Mouse (Mus musculus) right cerebral cortex, postnatal 10 days (tissue): Measurements from ENCODE around the gene Dph3.

Experiments used
- DNase-seq, 2 experiments: peaks; one replicate each; pipeline ENCODE4 v3.0.0; 2021; ENCODE audit warnings: low spot score in 2 of 2

Dph3 gene

DNA sequence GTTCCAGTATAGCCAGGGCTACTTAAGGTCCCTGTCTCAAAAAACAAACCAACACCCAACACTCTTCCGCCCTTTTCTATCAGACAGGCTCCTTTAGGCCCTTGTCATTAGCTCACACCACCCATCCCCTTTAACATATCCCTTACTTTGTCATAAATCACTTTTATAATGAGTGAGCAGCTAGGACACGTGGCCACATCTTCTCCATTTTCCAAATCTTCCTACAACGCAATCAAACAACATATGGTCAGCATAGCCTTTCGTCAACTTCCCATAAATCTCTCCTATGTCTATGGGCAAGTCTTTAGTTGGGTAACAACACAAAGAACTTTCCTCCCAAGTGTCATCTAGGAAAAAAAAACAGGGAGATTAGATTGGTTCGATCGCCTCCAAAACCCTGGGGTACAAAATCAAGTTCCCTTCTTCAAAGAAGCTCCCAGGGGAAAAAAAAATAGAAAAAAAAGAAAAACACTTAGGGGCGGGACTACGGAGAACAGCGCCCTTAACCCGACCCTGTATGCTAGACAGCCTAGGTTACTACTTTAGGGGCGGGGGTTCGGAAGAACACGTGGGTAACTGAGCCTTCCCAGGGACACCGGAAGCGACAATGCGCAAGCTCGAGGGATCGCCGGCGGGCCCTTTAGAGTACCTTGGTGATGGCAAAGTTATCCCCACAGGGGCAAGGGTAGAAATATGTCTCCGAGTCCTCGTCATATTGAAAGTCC, 606 bp downstream of the Dph3 start, which contains the start of gene Oxnad1:
Gene Oxnad1, plus strand, starts transcription at position 614 of the 725 bp plus-strand sequence.
- peak; percentile 92 to 95 for DNase-seq

DNA sequence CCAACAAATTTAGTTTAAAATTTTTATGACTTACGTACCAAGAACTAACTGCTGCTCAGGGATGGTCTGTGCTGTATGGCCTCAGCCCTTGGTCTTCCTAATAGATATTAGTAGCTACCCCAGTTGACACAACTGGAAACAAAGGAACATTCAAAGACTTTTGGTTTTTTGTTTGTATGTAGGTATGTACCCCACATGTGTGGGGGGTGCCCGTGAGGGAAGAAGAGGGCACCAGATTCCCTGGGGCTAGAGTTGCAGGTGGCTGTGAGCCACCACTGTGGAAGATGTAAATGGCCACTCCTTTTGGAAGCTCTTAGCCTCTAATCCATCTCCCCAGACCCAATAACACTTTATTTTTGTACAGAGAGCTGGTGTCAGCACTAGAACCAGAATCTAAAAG, 2.1 kb downstream of the Dph3 start:
- DNase-seq, result no peak

DNA sequence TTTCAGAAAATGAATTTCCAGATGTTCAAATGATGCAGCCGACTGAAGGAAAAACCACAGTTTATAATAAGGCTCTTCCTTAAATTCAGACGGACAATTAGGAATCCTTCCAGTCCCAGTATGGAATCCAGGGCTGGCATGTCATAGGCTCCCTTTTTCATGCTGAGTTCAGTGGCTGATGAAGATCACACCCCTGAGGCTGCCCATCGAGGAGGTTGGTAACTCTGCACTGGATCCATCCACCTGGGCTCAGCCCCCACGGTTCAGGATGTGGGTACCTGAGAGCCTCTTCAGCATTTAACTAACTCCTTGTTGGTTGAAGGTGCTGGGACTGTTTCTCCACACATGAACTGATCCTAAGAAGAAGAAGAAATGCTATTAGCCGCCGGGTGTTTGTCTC, 2.6 kb downstream of the Dph3 start:
- no peak for DNase-seq

DNA sequence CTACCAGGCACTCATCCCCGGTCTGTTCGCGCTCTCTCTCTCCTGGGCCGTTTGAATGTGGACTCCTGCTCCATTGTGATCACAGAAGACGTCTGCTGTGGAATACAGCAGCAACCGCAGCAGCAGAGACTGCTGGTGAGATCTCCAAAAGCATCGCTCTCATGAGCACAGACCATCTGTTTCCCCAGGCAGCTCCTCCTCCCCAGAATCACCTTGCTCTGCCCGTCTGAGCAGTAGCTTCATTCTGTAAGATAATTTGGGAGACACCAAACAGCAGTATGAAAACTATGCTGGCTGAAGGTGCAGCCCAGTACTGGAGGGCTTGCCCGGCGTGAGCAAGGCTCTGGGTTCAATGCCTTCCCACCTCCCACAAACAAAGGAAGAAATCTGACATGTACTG, 4.5 kb downstream of the Dph3 start:
- DNase-seq, result no peak

GRCm38 (mm10) chr14:32076896-32077575, 8.5 kb downstream of the Dph3 start:
- DNase-seq, result peak; percentile 49 to 73

DNA sequence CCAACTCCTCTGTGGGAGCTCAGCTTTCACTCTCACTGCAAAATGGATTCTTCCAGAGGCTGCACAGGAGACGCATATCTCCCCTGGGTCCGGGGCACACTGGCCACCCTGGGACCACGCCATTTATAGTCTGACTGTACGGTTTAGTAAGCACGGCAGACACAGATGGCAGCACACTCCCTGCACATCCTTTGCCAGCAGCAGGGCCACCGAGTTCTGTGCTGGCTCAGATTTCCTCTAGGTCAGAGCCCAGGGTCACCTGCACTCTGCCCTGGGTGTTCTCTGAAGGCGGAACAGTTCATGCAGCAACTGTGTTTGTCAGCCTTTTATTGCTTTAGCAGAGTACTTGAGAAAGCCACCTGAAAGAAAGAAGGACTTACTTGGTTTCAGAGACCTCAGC, 11.6 kb downstream of the Dph3 start:
- DNase-seq, result no peak

GRCm38 (mm10) chr14:32073211-32073685, 12.3 kb downstream of the Dph3 start:
- peak; percentile 43 for DNase-seq

GRCm38 (mm10) chr14:32072807-32073206, 12.7 kb downstream of the Dph3 start:
- no peak for DNase-seq

- no peak for DNase-seq
These were observed 24.1 kb downstream of the Dph3 start for GRCm38 (mm10) chr14:32061398-32061797.

GRCm38 (mm10) chr14:32057664-32058063, 27.9 kb downstream of the Dph3 start:
- DNase-seq, result no peak

GRCm38 (mm10) chr14:32056675-32057074, 28.9 kb downstream of the Dph3 start:
- DNase-seq, result peak in 1 of 2 experiments; percentile 35

GRCm38 (mm10) chr14:32055781-32056180, 29.7 kb downstream of the Dph3 start:
- DNase-seq, result no peak

DNA sequence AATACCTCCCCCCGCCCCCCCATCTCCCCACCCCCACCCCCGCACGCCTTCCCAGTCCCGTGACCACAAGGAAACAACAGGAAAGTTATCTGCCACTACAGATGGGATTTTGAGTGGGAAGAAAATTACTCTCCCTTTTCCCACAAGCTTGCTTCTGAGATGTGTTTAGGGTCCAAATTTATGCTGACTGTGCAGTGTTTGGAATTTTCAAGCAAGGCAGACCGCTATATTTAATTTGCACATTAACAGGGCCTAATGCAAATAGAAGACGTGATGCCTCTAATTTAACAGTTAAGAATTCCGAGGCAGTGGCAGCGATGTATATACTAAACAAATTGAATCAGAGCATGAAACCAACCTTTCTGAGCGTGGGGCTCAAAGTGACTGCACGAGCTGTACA, 30.7 kb downstream of the Dph3 start:
- no peak for DNase-seq

- DNase-seq, result no peak
These were observed 31.6 kb downstream of the Dph3 start for GRCm38 (mm10) chr14:32053895-32054294.

DNA sequence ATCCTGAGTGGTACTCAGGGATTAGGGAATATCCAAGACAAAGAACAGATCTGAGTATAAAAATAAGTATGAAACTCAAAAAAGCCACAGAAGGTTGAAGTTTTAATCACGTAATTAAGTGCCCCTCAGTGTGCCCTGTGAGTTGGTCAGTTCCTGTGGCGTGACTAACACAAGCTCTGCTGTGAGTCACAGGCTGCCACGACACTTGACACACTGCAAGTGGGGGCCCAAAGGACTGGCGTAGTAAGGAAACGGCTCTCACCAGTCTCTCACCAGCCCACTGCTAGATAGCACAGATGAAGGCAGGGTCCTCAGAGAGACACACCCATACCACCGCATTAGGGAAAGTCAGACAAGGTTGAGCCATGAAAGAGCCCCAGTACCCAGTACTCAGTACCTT, 35.4 kb downstream of the Dph3 start:
- DNase-seq, result no peak

DNA sequence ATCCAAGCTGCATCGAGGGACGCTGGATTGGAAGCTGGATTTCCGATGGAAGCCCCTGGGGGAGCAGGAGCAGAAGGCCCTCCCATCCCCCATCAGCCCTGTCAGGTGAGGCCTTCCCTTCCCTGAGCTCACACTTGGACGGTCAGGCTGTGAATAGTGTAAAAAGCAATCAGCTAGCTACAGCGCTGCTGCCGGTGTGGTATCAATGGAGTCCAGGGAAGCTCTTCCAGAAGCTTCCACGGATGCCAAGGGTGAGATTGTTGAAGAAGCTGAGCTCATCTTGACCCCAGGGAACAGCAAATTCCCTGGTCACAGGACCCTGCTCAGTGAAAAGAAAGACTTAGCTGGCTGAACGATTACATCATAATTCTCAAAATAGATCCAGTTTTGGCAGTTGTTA, 39.2 kb downstream of the Dph3 start:
- DNase-seq, result no peak

DNA sequence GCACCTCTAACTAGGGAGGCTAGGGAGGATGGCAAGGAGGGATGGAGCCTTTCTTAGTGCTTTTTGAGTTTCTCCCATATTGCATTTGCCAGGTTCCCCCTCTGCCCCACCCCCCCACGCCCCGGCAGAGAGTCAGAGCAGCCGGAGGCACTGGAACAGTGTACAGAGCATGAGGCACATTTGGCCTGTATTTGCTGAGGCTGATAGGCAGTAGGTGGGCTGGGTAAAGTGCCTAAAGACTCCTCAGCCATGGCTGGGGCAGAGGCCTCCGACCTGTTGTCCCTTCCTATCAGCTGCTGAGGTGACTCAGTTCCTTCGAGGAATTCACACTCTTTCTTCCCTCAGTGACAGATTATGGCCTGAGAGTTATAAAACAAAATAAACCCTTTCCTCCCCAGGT, 43.4 kb downstream of the Dph3 start:
- no peak for DNase-seq

- DNase-seq, result no peak
These were observed 47.8 kb downstream of the Dph3 start for GRCm38 (mm10) chr14:32037661-32038252.

DNA sequence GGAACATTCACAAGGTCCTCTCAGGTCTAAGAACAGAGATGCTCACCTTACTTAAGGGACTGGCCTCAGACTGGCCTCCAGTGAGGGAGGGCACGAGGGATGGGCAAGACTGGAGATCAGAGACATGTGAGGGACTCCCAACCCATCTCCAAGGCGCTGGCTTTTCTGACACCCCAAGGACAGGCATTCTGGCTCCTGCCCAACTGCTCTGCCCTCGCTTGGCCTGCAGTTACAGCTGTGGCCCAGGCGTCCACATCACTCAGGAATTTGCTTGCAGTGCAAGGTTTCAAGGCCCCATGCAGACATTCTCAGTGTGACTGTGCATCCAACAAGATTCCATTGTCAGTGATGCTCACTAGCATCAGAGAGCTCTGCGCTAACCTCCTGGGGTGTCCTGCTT, 49.0 kb downstream of the Dph3 start:
- DNase-seq, result no peak

GRCm38 (mm10) chr14:32032522-32032921, 53.0 kb downstream of the Dph3 start:
- DNase-seq, result peak; percentile 80 to 83
